Mouse (Mus musculus) mouse embryonic stem cell (cell line): ENCODE measurements around the gene Lonp2.

Source experiments
- in situ Hi-C, 2 experiments: fragments of 300-500 bp; cut with MboI; formaldehyde crosslinking; loops; 1 replicate in 1 of 2; 3 replicates in 1 of 2; pipeline ENCODE4 v1.14.3; 2019 to 2020; ENCODE audit warnings: low sequenced_read_pairs in 2 of 2, low pct_unique_long_range_greater_than_20kb in 1 of 2, mixed read lengths in 1 of 2; ENCODE audit not compliant: unreplicated experiment in 1 of 2

Lonp2 gene

DNA sequence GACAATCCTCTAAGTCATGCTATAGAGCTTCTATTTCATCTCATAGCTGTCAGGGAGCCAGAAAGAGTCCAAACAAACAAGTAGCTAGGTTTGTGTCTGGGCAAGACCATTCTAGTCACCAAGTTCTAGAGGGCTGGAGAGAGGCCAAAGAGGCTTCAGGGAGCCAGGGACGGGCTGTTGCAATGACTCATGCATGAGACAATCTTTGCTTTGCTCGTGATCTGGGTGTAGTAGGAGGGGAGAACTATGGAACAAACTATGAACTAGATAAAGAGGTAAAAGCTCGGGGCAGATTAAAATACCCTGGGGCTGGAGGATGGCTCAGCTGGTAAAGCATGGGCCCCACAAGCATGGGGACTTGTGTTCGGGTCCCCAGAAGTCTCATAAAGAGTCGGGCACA is 144.7 kb downstream of the Lonp2 start:
- in situ Hi-C loops: no loop called here

DNA sequence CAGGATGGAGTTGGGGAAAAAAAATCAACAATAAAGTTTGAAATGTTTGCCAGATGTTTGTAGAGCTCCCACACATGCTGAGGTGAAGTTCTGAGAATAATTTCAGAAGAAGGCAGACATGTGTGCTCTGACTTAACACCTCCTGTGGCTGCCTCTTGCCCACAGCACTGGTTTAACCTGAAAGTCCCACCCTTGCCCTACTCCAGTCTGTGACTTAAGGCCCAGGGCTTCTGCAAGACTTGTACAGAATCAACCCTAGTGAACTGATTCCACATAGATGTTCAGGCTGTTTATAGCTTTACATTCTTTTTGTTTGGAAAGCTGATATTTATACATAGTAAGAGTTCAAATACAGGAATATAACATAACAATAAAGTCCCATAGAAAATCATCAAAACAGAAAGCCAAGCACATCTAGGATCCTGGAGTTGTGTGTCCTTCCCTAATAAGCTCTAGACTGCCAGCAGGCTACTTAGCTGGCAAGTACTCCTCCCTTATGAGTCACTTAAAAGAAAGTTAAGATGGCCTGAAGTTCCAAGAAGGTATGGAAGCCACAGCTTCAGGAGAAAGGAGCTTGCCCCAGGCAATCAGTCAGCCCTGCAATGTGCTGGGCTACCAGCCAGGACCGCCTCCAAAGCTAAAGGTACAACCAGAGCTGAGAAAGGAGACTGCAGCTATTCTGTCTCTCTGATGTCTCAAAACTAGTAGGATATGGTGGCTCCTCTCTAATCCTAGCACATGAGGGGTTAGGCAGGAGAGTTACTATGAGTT is 146.3 kb downstream of the Lonp2 start:
- in situ Hi-C loops: no loop called here
